Mouse (Mus musculus): ENCODE data around the gene Kazald1. TPM values are rescaled to one million over a fixed set of nuclear protein-coding genes. Genes with fewer than 3 reads are reported as not detected.

The Kazald1 gene
- polyA plus RNA-seq, 1 experiment from 2014 or later, result 14.1 TPM

DNA sequence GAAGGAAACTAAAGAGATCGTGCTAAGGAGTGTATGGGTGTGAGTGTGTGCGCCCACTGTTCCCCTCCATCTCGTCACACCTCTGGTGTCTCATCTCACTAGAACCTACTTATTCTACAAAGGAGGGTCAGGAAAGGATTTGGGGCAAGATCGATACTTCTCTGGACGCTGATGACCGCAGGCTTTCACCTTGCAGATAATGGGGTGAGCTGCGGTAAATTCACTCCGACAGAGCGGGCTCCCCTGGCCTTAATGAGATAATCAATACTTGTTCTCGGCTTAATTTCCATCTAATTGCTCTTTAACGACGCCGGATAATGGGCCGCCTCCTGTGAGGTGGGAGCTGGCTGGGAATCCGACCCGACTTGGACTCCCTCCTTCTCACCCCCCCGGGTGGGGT lies 7.9 kb upstream of the Kazald1 start:
- ATAC-seq (replicated peaks; ENCODE audit: insufficient number of reproducible peaks, insufficient read depth, low FRiP score, low read depth), result no peak
- no peaks in the 10 kb centered on the region for H3K9me3 ChIP-seq (replicated peaks)
- peaks cover 7% of the 10 kb centered on the region; the same call in 1 of the 2 replicates for H3K4me1 ChIP-seq (replicated peaks)
- H3K9ac ChIP-seq, result no peak overlapping the region
- no peaks in the 10 kb centered on the region for H3K36me3 ChIP-seq
- no peak overlapping the region for H3K4me3 ChIP-seq
- no peak overlapping the region for H3K27ac ChIP-seq
- no peak overlapping the region for H3K4me2 ChIP-seq
- WGBS, result 28% methylated on average over 17 of the region's 17 CpGs
- peaks cover 61% of the 10 kb centered on the region for H3K27me3 ChIP-seq

GRCm38 (mm10) chr19:45067758-45068510 lies 7.1 kb upstream of the Kazald1 start:
- H3K4me1 ChIP-seq (replicated peaks), result peaks cover 7% of the 10 kb centered on the region; the same call in 1 of the 2 replicates
- H3K27me3 ChIP-seq, result peaks cover 61% of the 10 kb centered on the region
- H3K9me3 ChIP-seq (replicated peaks), result no peaks in the 10 kb centered on the region
- H3K36me3 ChIP-seq, result no peaks in the 10 kb centered on the region
- H3K27ac ChIP-seq, result no peak overlapping the region
- H3K9ac ChIP-seq, result no peak overlapping the region
- WGBS, result 70% methylated on average over 7 of the region's 7 CpGs
- no peak for ATAC-seq (replicated peaks; ENCODE audit: insufficient number of reproducible peaks, insufficient read depth, low FRiP score, low read depth)
- H3K4me3 ChIP-seq, result no peak overlapping the region
- H3K4me2 ChIP-seq, result no peak overlapping the region

DNA sequence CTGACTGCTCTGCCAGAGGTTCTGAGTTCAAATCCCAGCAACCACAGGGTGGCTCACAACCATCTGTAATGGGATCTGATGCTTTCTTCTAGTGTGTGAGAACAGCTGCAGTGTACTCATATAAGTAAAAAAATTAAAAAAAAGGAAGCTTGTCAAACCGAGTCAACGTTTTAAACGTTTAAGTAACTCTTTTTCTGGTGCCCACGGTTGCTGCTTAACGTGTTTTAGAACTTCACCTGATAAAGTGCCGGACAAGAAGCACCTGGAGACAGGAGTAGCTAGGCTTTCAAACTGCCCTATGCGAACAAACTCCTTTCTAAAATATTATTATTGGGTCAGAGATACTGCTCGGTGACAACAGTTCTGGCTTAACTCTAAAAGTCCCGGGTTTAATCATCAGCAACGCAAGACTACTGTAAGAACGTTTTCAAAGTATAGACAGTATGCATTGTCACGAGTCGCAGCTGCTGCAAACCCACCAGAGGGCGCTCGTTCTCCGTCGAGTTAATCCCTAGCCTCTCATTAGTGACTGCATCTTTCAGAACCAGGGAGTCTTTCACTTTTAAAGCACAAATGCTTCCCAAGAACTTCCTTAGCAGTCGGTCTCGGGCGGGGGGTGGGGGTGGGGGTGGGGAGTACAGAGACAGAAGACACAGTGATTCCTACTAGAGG lies 1.0 kb upstream of the Kazald1 start:
- 0 out of 2 replicates have a peak, but pooled peaks have one; percentile 17 for ATAC-seq (replicated peaks; ENCODE audit: insufficient number of reproducible peaks, insufficient read depth, low FRiP score, low read depth)
- Histone ChIP-seq H3K4me2 (peak overlapping the region; percentile 99), H3K27me3 (peaks cover 38% of the 10 kb centered on the region), H3K4me3 (peak overlapping the region; percentile 68), H3K4me1 (replicated peaks) (peaks cover 47% of the 10 kb centered on the region), H3K36me3 (no peaks in the 10 kb centered on the region), H3K27ac (peak overlapping the region; percentile 95), H3K9ac (peak overlapping the region; percentile 81), H3K9me3 (replicated peaks) (no peaks in the 10 kb centered on the region)
- WGBS, result 6% methylated on average over 20 of the region's 20 CpGs

GRCm38 (mm10) chr19:45075323-45076035 lies 438 bp downstream of the Kazald1 start:
- H3K4me2 ChIP-seq, result peak overlapping the region; percentile 99
- H3K9me3 ChIP-seq (replicated peaks), result no peaks in the 10 kb centered on the region
- H3K27ac ChIP-seq, result peak overlapping the region; percentile 95
- H3K4me1 ChIP-seq (replicated peaks), result peaks cover 61% of the 10 kb centered on the region
- no peaks in the 10 kb centered on the region for H3K36me3 ChIP-seq
- peak; percentile 34 for ATAC-seq (replicated peaks; ENCODE audit: insufficient number of reproducible peaks, insufficient read depth, low FRiP score, low read depth)
- peak overlapping the region; percentile 68 for H3K4me3 ChIP-seq
- H3K9ac ChIP-seq, result peak overlapping the region; percentile 81
- peaks cover 43% of the 10 kb centered on the region for H3K27me3 ChIP-seq
- 2% methylated on average over 32 of the region's 32 CpGs for WGBS

DNA sequence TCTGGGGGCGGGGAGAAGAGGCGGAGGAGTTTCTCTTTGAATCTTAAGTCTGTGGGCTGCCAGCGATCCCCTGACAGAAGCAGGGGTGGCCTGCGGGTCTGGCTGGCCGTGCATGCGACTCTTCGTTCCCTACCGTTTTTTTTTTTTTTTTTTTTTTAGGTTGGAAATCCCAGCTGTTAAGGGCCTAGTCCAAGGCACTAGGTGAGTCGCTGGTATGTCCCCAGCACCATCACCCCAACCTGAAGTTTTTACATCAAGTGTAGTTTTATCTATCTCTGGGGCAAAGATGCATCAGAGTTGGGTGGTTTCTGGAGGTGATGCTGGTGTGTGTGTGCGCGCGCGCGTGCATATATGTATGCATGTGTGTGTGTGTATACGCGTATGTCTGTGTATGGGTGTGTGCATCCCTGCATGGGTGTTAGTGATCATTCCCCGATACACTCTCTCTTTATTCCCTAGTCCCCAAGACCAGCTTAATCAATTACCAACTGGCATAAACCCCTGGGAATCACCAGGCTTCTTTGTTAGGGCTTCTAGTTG lies 1.1 kb downstream of the Kazald1 start:
- H3K27me3 ChIP-seq, result peaks cover 50% of the 10 kb centered on the region

DNA sequence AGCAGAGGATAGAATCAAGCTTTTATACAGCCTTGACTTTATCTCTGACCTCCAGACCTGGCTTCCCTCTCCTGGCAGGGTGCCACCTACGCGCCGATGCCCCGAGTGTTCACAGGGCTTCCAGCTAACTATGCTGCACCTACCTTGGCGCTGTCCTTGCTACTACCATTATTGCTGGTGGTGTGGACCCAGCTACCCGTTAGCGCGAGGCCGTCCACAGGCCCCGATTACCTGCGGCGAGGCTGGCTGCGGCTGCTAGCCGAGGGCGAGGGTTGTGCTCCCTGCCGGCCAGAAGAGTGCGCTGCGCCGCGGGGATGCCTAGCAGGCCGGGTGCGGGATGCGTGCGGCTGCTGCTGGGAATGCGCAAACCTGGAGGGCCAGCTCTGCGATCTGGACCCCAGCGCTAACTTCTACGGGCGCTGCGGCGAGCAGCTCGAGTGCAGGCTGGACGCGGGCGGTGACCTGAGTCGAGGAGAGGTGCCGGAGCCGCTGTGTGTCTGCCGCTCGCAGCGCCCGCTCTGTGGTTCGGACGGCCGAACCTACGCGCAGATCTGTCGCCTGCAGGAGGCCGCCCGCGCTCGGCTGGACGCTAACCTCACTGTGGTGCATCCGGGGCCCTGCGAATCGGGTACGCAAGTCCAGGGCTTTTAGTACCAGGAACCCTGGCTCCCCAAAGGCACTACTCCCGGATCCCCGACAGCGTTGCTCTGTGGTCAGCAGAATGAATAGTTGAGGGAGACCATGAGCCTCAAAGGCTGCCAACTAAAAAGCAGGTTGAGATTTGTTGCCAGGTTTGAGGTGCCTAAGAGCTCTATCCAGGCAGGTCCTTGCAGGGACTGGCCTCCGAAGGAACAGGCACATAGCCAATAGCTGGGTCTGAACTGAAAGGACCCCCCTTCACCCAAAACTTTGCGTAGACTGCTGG lies 1.8 kb downstream of the Kazald1 start:
- 0 out of 2 replicates have a peak overlapping the region, but pooled peaks have one; percentile 10 for H3K27ac ChIP-seq
- H3K9ac ChIP-seq, result peak overlapping the region; percentile 51
- WGBS, result under 1% methylated on average over 62 of the region's 62 CpGs
- H3K4me3 ChIP-seq, result peak overlapping the region; percentile 68
- H3K27me3 ChIP-seq, result peaks cover 53% of the 10 kb centered on the region
- H3K4me1 ChIP-seq (replicated peaks), result peaks cover 65% of the 10 kb centered on the region
- H3K36me3 ChIP-seq, result no peaks in the 10 kb centered on the region
- peak overlapping the region; percentile 99 for H3K4me2 ChIP-seq
- no peak for ATAC-seq (replicated peaks; ENCODE audit: insufficient number of reproducible peaks, insufficient read depth, low FRiP score, low read depth)
- H3K9me3 ChIP-seq (replicated peaks), result no peaks in the 10 kb centered on the region

More for the DNA sequence above, 1.1 kb downstream of the Kazald1 start:
- Histone ChIP-seq H3K36me3 (no peaks in the 10 kb centered on the region), H3K4me3 (peak overlapping the region; percentile 68), H3K4me1 (replicated peaks) (peaks cover 65% of the 10 kb centered on the region), H3K27ac (peak overlapping the region; percentile 95), H3K4me2 (peak overlapping the region; percentile 99), H3K9ac (peak overlapping the region; percentile 81), H3K9me3 (replicated peaks) (no peaks in the 10 kb centered on the region)
- no peak for ATAC-seq (replicated peaks; ENCODE audit: insufficient number of reproducible peaks, insufficient read depth, low FRiP score, low read depth)
- WGBS, result 15% methylated on average over 17 of the region's 17 CpGs

- H3K4me2 ChIP-seq, result peak overlapping the region; percentile 99
- peaks cover 65% of the 10 kb centered on the region for H3K4me1 ChIP-seq (replicated peaks)
- WGBS, result 11% methylated on average over 20 of the region's 20 CpGs
These were observed 3.0 kb downstream of the Kazald1 start for GRCm38 (mm10) chr19:45077742-45078645.

DNA sequence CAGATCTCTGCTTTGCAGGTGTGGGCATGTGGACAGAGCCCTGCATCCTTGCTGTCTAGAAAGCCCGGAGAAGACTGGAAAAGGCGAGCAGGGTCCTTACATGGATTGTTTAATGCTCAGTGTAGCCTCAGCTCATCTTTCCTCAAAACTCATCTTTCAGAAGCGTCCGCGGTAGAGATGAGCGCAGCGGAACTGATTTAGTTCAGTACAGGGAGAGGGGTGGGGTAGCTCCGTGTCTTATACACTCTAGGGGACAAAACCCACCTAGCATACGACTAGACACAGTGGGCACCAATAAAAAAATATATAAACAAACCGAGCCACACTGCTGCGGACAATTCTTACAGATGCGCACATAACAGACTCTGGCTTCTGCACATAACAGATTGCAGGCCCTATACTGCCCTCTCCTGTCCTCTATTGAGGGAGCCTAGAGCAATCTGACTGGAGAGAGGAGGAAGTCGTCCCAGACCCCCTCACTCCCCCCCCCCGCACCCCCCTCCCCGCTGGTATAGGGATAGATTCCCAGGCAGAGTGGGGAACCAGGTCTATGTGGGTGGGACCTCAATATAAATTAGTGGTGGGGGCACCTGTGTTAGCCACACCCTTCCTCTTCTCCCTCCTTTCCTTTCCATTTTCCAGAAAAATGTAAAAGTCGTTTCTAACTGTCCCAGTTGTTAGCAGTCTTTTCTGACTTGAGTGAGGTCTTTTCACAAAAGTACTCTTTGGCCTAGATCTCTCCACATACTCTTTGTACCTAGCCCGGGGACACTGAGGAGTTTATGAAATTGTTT lies 4.1 kb downstream of the Kazald1 start:
- no peaks in the 10 kb centered on the region for H3K36me3 ChIP-seq
- H3K9ac ChIP-seq, result peak overlapping the region; percentile 48; the same call in 1 of the 2 replicates
- peak overlapping the region; percentile 70 for H3K27ac ChIP-seq
- peak overlapping the region; percentile 46 for H3K4me3 ChIP-seq
- no peaks in the 10 kb centered on the region for H3K9me3 ChIP-seq (replicated peaks)
- peak overlapping the region; percentile 84 for H3K4me2 ChIP-seq
- peaks cover 68% of the 10 kb centered on the region for H3K27me3 ChIP-seq
- WGBS, result 7% methylated on average over 17 of the region's 17 CpGs
- ATAC-seq (replicated peaks; ENCODE audit: insufficient number of reproducible peaks, insufficient read depth, low FRiP score, low read depth), result no peak
- peaks cover 65% of the 10 kb centered on the region for H3K4me1 ChIP-seq (replicated peaks)

More at GRCm38 (mm10) chr19:45077742-45078645, 3.0 kb downstream of the Kazald1 start:
- Histone ChIP-seq H3K27ac (no peak overlapping the region), H3K9me3 (replicated peaks) (no peaks in the 10 kb centered on the region), H3K36me3 (no peaks in the 10 kb centered on the region), H3K4me3 (peak overlapping the region; percentile 68; the same call in 1 of the 2 replicates), H3K27me3 (peaks cover 58% of the 10 kb centered on the region), H3K9ac (no peak overlapping the region)
- ATAC-seq (replicated peaks; ENCODE audit: insufficient number of reproducible peaks, insufficient read depth, low FRiP score, low read depth), result no peak
